Mouse (Mus musculus) forebrain, embryonic 15.5 days (tissue): ENCODE results near the gene Serpinb1a. TPM values are rescaled to one million over a fixed set of nuclear protein-coding genes. Genes with fewer than 3 reads are reported as not detected.

Source experiments
- ATAC-seq: fragments of 200-750 bp; cut with Nextera tagmentation; replicated peaks from 2 replicates; pipeline ENCODE4 v1.8.0; 2017; ENCODE audit warnings: mild to moderate bottlenecking, moderate TSS enrichment, moderate library complexity
- H3K27ac ChIP-seq: fragments of 300-500 bp; sonication (generic); replicated peaks from 2 replicates; pipeline ENCODE4 v1.5.1; 2015; ENCODE audit warnings: mild to moderate bottlenecking, inconsistent platforms
- H3K27me3 ChIP-seq: fragments of 300-500 bp; sonication (generic); 2 replicates; pipeline ENCODE4 v1.6.1; 2015; ENCODE audit warnings: inconsistent platforms
- H3K36me3 ChIP-seq: fragments of 300-500 bp; sonication (generic); 2 replicates; pipeline ENCODE4 v1.6.1; 2015; ENCODE audit warnings: mild to moderate bottlenecking, inconsistent platforms
- H3K4me1 ChIP-seq: fragments of 300-500 bp; sonication (generic); 2 replicates; pipeline ENCODE4 v1.6.1; 2015; ENCODE audit warnings: inconsistent platforms
- H3K4me2 ChIP-seq: fragments of 300-500 bp; sonication (generic); replicated peaks from 2 replicates; pipeline ENCODE4 v1.6.1; 2015; ENCODE audit warnings: mild to moderate bottlenecking, inconsistent platforms
- H3K4me3 ChIP-seq: fragments of 300-500 bp; sonication (generic); 2 replicates; pipeline ENCODE4 v1.5.1; 2015; ENCODE audit warnings: mild to moderate bottlenecking, inconsistent platforms
- H3K9ac ChIP-seq: fragments of 300-500 bp; sonication (generic); replicated peaks from 2 replicates; pipeline ENCODE4 v1.6.1; 2015; ENCODE audit warnings: mild to moderate bottlenecking, inconsistent platforms
- H3K9me3 ChIP-seq: fragments of 300-500 bp; sonication (generic); 2 replicates; pipeline ENCODE4 v1.6.1; 2016; ENCODE audit warnings: inconsistent platforms
- WGBS: fragments of 180-500 bp; shearing (Covaris S2); methylation state at CpG from one replicate; pipeline ENCODE4 v1.1.7; 2015; ENCODE audit warnings: mixed read lengths; 5-methylcytosine and 5-hydroxymethylcytosine counted together
- polyA plus RNA-seq: library from polyadenylated mRNA; unstranded; fragments of >200 nt; fragmentation: Nextera tagmentation; extraction: Ambion mirVana; gene quantifications from 2 replicates; pipeline ENCODE4 v1.2.1, GENCODE M21; 2015

Serpinb1a gene
- polyA plus RNA-seq, 1 experiment from 2014 or later: 0.67 TPM

GRCm38 (mm10) chr13:32832776-32833175 is 18.2 kb downstream of the Serpinb1a start:
- Histone ChIP-seq H3K4me2 (no peak overlapping the region), H3K36me3 (no peaks in the 10 kb centered on the region), H3K4me3 (no peak overlapping the region), H3K9me3 (no peaks in the 10 kb centered on the region), H3K4me1 (no peaks in the 10 kb centered on the region), H3K27me3 (no peaks in the 10 kb centered on the region), H3K27ac (no peak overlapping the region), H3K9ac (no peak overlapping the region)
- 71% methylated on average over 3 of the region's 3 CpGs for WGBS
- ATAC-seq: no peak

DNA sequence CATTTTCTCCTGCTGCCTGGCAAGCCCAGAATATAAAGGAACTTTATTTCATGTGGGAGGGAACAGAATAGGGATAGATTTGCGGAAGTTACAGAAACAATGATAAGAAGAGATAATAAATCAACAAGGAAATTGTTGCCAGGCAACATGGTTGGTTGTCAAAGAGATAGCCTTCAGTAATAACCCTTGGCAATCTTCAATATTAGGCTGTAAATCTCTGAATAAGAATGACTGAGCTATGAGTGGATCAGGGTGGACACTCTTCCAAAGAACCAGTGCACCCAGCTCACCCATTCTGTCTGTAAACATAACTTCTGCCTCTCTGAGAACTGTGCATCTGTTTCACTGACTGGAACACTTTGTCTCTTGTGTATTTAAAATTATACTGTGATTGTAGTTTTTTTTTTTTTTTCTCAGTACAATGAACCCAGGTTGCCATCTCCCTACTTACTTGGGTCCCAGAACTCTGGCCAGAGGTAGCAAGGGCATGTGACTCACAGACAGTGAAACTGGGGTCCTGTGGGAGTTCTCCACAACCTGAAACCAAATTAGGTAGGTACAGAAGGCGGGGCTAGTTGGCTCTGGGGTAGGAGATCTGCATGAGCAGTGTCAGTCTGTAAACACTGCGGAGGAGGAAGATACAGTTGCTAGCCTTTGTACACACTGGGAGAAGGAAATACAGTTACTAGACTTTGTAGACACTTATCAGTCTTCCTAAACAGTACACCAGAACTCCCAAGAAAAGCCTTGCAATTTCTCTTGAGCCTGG is 19.3 kb downstream of the Serpinb1a start:
- Histone ChIP-seq H3K9ac (no peak overlapping the region), H3K4me1 (no peaks in the 10 kb centered on the region), H3K27me3 (no peaks in the 10 kb centered on the region), H3K4me2 (no peak overlapping the region), H3K36me3 (no peaks in the 10 kb centered on the region), H3K4me3 (no peak overlapping the region), H3K27ac (no peak overlapping the region), H3K9me3 (no peaks in the 10 kb centered on the region)
- WGBS: 83% methylated on average over 3 of the region's 3 CpGs
- ATAC-seq: no peak

- ATAC-seq: no peak
- H3K36me3 ChIP-seq: no peaks in the 10 kb centered on the region
- no peak overlapping the region for H3K4me3 ChIP-seq
- H3K27me3 ChIP-seq: no peaks in the 10 kb centered on the region
- WGBS: 88% methylated on average over 4 of the region's 4 CpGs
- H3K27ac ChIP-seq: no peak overlapping the region
- no peaks in the 10 kb centered on the region for H3K9me3 ChIP-seq
- H3K4me1 ChIP-seq: no peaks in the 10 kb centered on the region
- H3K4me2 ChIP-seq: no peak overlapping the region
- no peak overlapping the region for H3K9ac ChIP-seq
Observed at GRCm38 (mm10) chr13:32828886-32829285, 22.1 kb downstream of the Serpinb1a start.

DNA sequence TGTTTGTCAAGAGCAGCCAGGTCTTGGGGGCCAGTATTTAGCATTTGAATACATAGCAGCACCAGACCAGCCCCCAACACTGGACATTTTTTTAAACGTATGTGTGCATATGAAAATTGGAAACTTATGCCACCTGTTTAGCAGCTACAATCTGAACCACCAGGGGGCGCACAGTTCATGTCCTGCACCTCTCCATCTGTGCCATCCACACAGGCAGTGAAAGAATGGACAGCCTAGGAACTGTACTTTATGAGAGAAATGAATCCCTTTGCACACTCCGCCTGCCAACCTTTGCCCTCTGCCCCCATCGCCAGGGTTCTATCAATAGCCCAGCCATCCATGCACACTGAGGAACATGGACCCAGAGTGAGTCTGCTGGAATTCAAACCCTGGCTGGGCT is 23.0 kb downstream of the Serpinb1a start:
- H3K27me3 ChIP-seq: no peaks in the 10 kb centered on the region
- H3K4me2 ChIP-seq: no peak overlapping the region
- H3K4me3 ChIP-seq: no peak overlapping the region
- no peaks in the 10 kb centered on the region for H3K36me3 ChIP-seq
- WGBS: 59% methylated on average over 4 of the region's 4 CpGs
- H3K9me3 ChIP-seq: no peaks in the 10 kb centered on the region
- H3K27ac ChIP-seq: no peak overlapping the region
- H3K4me1 ChIP-seq: no peaks in the 10 kb centered on the region
- no peak for ATAC-seq
- H3K9ac ChIP-seq: no peak overlapping the region

DNA sequence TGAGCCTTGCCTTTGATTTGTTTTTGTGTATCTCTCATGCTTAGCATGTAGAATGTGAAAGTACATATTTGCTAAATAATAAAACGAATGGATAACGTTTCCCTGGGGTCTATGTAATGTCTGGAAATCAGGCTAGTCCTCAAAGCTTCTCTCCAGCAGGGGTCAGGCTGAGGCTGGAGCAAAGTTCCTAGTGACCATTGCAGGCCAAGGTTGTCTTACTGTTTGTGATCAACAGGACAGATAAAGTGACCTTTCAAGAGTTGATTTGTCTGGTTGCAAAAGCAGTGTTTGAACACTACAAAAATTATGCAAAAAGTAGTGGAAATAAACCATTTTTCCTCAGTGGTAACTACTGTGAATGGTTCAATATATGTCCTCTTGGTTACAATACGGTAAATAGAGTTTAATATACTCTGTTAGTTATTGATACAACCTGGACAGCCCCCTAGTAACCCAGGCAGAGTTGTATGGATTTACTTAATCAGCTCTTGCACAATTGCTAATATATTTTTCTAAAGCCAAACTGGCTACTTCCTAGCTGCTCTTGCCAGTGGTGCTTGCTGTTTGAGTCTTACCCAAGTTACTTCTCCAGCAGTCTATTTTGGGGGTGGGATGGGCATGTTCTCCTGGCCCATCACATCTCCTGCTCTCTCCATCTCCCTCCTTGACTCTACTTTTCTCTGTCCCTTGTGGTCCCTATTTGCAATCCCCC is 23.7 kb downstream of the Serpinb1a start:
- peaks cover 3% of the 10 kb centered on the region; the same call in 1 of the 2 replicates for H3K36me3 ChIP-seq
- H3K9ac ChIP-seq: no peak overlapping the region
- no peak overlapping the region for H3K4me2 ChIP-seq
- WGBS: 84% methylated on average over 3 of the region's 3 CpGs
- H3K4me1 ChIP-seq: no peaks in the 10 kb centered on the region
- no peaks in the 10 kb centered on the region for H3K9me3 ChIP-seq
- H3K27me3 ChIP-seq: no peaks in the 10 kb centered on the region
- ATAC-seq: no peak
- no peak overlapping the region for H3K4me3 ChIP-seq
- H3K27ac ChIP-seq: no peak overlapping the region

DNA sequence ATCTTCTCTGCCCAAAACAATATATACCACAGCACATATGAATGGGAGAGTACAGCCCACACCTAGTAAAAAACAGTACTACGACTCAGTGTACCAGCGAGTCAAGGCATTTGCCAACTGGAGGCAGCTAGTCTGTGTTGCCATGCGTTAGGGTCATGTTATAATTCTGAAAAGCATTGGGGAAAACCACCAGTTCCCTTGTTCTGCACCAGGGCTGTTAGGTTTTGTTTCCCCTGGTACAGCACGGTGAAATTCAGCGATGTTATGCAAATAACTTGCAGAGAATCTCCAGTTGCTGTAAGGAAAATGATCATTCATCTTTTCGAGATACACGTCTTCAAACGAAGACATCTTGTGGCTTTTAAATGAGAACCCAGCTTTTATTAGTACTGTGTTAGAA is 25.4 kb downstream of the Serpinb1a start:
- Histone ChIP-seq H3K4me2 (no peak overlapping the region), H3K9me3 (no peaks in the 10 kb centered on the region), H3K9ac (no peak overlapping the region), H3K4me1 (no peaks in the 10 kb centered on the region), H3K4me3 (no peak overlapping the region), H3K27ac (no peak overlapping the region), H3K36me3 (peaks cover 19% of the 10 kb centered on the region), H3K27me3 (no peaks in the 10 kb centered on the region)
- WGBS: 91% methylated on average over 8 of the region's 8 CpGs
- ATAC-seq: no peak

DNA sequence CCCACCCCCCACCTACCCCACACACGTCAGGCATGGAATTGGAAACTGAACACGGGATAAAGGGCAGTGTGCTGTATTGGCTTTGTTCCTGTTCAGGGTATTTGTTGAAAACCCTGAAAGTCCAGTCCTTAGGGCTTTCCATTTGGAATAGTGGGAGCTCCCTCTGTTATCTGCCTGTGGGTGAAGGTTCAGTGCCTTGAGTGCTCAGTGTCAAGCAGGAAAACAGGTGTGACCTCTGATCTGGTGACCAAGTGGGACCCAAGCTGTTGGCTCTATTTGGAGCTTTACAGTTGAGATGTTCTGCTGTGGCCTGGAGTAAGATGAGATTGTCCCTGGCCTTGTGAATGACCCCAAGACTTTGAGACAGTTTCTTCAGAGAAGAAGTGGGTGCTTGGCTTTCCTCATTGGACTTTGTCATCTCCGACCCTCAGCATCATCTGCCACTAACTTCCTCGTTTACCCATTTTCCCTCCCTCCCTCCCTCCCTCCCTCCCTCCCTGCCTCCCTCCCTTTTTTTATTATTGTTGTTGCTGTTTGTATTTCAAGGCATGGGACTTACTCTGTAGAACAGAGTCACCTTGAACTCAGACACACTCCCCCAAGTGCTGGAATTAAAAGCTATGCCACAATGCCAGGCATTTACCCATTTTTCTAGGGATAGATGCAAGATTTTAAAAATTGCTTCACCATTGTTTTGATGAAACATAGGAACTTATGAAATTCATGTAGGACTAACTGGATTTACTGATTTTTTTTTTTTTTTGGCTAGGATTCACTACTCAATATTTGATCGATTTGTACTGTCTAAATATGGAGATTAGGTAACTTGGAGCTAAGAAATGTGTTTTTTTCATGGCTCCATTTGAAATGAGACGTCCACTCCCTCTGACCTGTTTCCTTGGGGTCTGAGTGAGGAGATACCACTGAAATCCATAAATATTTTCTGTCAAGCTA is 26.3 kb downstream of the Serpinb1a start:
- WGBS: 84% methylated on average over 6 of the region's 6 CpGs
- Histone ChIP-seq H3K27ac (no peak overlapping the region), H3K27me3 (no peaks in the 10 kb centered on the region), H3K4me3 (no peak overlapping the region), H3K4me2 (no peak overlapping the region), H3K36me3 (peaks cover 27% of the 10 kb centered on the region), H3K4me1 (no peaks in the 10 kb centered on the region), H3K9ac (no peak overlapping the region), H3K9me3 (no peaks in the 10 kb centered on the region)
- ATAC-seq: no peak

DNA sequence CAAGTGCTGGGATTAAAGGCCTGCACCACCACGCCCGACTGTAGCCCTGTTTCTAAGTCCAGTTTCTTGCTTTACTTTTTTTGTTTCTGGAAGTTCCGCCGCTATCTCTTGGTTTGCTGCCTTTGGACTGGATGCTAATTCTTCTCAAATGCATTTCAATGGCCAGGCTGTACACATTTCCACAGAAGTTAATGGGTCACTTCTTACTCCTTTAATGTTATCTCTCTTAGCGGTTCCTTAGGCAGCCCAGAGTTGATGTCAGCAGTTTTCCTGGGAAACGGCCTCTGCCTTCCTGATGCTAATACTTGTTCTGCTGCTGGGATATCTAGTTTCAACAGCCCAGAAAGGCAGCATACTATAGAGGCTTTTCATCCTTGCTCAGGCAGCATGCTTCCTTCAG is 27.9 kb downstream of the Serpinb1a start:
- no peak overlapping the region for H3K27ac ChIP-seq
- ATAC-seq: no peak
- no peak overlapping the region for H3K4me2 ChIP-seq
- peaks cover 38% of the 10 kb centered on the region for H3K36me3 ChIP-seq
- no peaks in the 10 kb centered on the region for H3K4me1 ChIP-seq
- WGBS: 91% methylated on average over 6 of the region's 6 CpGs
- H3K9me3 ChIP-seq: no peaks in the 10 kb centered on the region
- H3K27me3 ChIP-seq: no peaks in the 10 kb centered on the region
- H3K9ac ChIP-seq: no peak overlapping the region
- no peak overlapping the region for H3K4me3 ChIP-seq

GRCm38 (mm10) chr13:32821671-32822070 is 29.3 kb downstream of the Serpinb1a start:
- no peaks in the 10 kb centered on the region for H3K27me3 ChIP-seq
- H3K9ac ChIP-seq: no peak overlapping the region
- no peaks in the 10 kb centered on the region for H3K4me1 ChIP-seq
- H3K4me3 ChIP-seq: no peak overlapping the region
- no peaks in the 10 kb centered on the region for H3K9me3 ChIP-seq
- peaks cover 50% of the 10 kb centered on the region for H3K36me3 ChIP-seq
- ATAC-seq: no peak
- 94% methylated on average over 4 of the region's 4 CpGs for WGBS
- no peak overlapping the region for H3K27ac ChIP-seq
- no peak overlapping the region for H3K4me2 ChIP-seq

DNA sequence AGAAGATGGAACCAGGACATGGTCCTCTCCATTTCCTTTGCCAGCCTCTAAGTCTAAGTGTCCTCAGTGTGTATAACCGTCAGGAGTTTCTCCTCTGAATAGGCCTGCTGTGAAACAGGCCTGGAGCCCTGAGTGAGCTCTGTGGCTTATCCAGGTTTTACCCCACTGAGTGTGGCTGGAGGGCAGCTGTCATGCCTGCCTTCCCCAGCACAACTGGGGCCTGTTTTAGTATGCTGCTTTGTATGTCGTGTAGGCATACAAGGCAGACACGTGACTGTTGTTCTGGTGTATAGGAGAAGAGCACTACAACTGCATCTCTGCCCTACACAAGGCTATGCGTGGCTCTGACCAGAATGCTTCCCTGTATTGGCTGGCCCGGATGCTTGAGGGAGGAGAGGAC is 31.1 kb downstream of the Serpinb1a start:
- WGBS: 91% methylated on average over 5 of the region's 5 CpGs
- Histone ChIP-seq H3K4me2 (no peak overlapping the region), H3K4me3 (no peak overlapping the region), H3K9me3 (no peaks in the 10 kb centered on the region), H3K27me3 (no peaks in the 10 kb centered on the region), H3K36me3 (peaks cover 57% of the 10 kb centered on the region), H3K9ac (no peak overlapping the region), H3K27ac (no peak overlapping the region), H3K4me1 (no peaks in the 10 kb centered on the region)
- no peak for ATAC-seq

DNA sequence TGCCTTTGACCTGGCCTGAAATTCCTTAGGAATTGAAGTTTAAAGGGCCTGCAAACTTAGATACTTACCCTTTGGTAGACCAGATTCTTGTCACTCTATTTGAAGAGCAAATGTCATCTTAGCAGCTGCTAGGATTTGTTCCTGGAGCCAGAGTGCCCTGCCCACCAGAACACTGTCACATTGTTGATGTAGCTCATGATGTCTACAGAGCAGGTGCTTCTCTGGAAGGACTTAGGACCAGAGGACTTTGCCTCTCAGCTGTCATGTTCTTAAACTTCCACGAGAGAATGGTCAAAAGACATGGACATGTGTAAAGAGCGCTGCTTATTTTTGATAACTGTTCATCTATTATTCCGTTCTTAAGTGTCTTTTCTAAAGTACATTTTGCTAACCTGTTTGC is 31.7 kb downstream of the Serpinb1a start:
- 97% methylated on average over 3 of the region's 3 CpGs for WGBS
- H3K4me2 ChIP-seq: no peak overlapping the region
- H3K27ac ChIP-seq: no peak overlapping the region
- H3K4me3 ChIP-seq: no peak overlapping the region
- no peaks in the 10 kb centered on the region for H3K4me1 ChIP-seq
- ATAC-seq: no peak
- no peaks in the 10 kb centered on the region for H3K27me3 ChIP-seq
- H3K36me3 ChIP-seq: peaks cover 60% of the 10 kb centered on the region
- no peaks in the 10 kb centered on the region for H3K9me3 ChIP-seq
- no peak overlapping the region for H3K9ac ChIP-seq

- Histone ChIP-seq H3K27ac (no peak overlapping the region), H3K9ac (no peak overlapping the region), H3K27me3 (no peaks in the 10 kb centered on the region), H3K4me3 (no peak overlapping the region), H3K36me3 (peaks cover 27% of the 10 kb centered on the region), H3K4me1 (peaks cover 25% of the 10 kb centered on the region), H3K9me3 (no peaks in the 10 kb centered on the region), H3K4me2 (no peak overlapping the region)
- no peak for ATAC-seq
- WGBS: 59% methylated on average over 3 of the region's 3 CpGs
Observed at GRCm38 (mm10) chr13:32807624-32808023, 43.4 kb downstream of the Serpinb1a start.
